Comparison of ENCODE assay signal across 9 mouse cellular contexts in genomic region chr5:77029735-77030134, GRCm38 (mm10). TPM values are rescaled to one million over a fixed set of nuclear protein-coding genes. Genes with fewer than 3 reads are reported as not detected.
DNase-seq lines count a peak whose midpoint lies in the region; ATAC-seq lines count a peak whose summit lies in the region.
"Had no signal": no experiment of that assay in that cellular context is flagged by ENCODE, and none has a peak within 500 bp of the region (broad histone marks: within the 10 kb centered on the region; RNA-seq: fewer than 3 reads in every experiment).

No protein-coding gene starts in this region.

- H3K9me3 ChIP-seq in kidney, embryonic 15.5 days (replicated peaks): no peaks in the 10 kb centered on the region
- H3K9me3 ChIP-seq in embryonic facial prominence, embryonic 11.5 days (replicated peaks; ENCODE audit: control insufficient read depth, low read length): no peaks in the 10 kb centered on the region
- H3K9me3 ChIP-seq in midbrain, embryonic 15.5 days: no peaks in the 10 kb centered on the region
- H3K9me3 ChIP-seq: liver, embryonic 15.5 days had no signal

- WGBS in kidney, embryonic 15.5 days: 78% methylated on average over 5 of the region's 5 CpGs
- 83% methylated on average over 5 of the region's 5 CpGs for WGBS in embryonic facial prominence, embryonic 11.5 days
- WGBS in midbrain, embryonic 15.5 days: 73% methylated on average over 5 of the region's 5 CpGs

- H3K4me2 ChIP-seq in kidney, embryonic 15.5 days: no peak overlapping the region
- H3K4me2 ChIP-seq in embryonic facial prominence, embryonic 11.5 days (ENCODE audit: low read depth, low read length): no peak overlapping the region
- H3K4me2 ChIP-seq in midbrain, embryonic 15.5 days: no peak overlapping the region
- H3K4me2 ChIP-seq: liver, embryonic 15.5 days had no signal

- no peak overlapping the region for H3K27ac ChIP-seq in kidney, embryonic 15.5 days
- H3K27ac ChIP-seq in embryonic facial prominence, embryonic 11.5 days (replicated peaks; ENCODE audit: low read depth, low read length): no peak overlapping the region
- no peak overlapping the region for H3K27ac ChIP-seq in midbrain, embryonic 15.5 days
- H3K27ac ChIP-seq: liver, embryonic 15.5 days had no signal

- peak; percentile 25 for DNase-seq in kidney, adult 18-20 months
- DNase-seq in B cell, adult 2 months: peak; percentile 46 to 54
- peak; percentile 36 for DNase-seq in MN1 (ENCODE audit: low spot score)
- DNase-seq in embryonic facial prominence, embryonic 11.5 days (ENCODE audit: low spot score): peak; percentile 36
- peak; percentile 11 to 37 for DNase-seq in layer of hippocampus, postnatal 14 days (ENCODE audit: low spot score in 2 of 2)
- DNase-seq in retina, embryonic 14.5 days (ENCODE audit: low spot score): peak; percentile 50

- no peak overlapping the region for H3K9ac ChIP-seq in kidney, embryonic 15.5 days
- H3K9ac ChIP-seq in embryonic facial prominence, embryonic 11.5 days (replicated peaks; ENCODE audit: low read length): no peak overlapping the region
- H3K9ac ChIP-seq in midbrain, embryonic 15.5 days: no peak overlapping the region
- H3K9ac ChIP-seq: liver, embryonic 15.5 days had no signal

- no peaks in the 10 kb centered on the region for H3K4me1 ChIP-seq in kidney, embryonic 15.5 days
- no peaks in the 10 kb centered on the region for H3K4me1 ChIP-seq in embryonic facial prominence, embryonic 11.5 days (ENCODE audit: control insufficient read depth, insufficient read depth, low read length)
- no peaks in the 10 kb centered on the region for H3K4me1 ChIP-seq in midbrain, embryonic 15.5 days

- no peaks in the 10 kb centered on the region for H3K36me3 ChIP-seq in kidney, embryonic 15.5 days
- no peaks in the 10 kb centered on the region for H3K36me3 ChIP-seq in embryonic facial prominence, embryonic 11.5 days (replicated peaks; ENCODE audit: control insufficient read depth, insufficient read depth, low read depth, low read length)
- no peaks in the 10 kb centered on the region for H3K36me3 ChIP-seq in midbrain, embryonic 15.5 days (replicated peaks)
- H3K36me3 ChIP-seq: liver, embryonic 15.5 days had no signal

- no peaks in the 10 kb centered on the region for H3K27me3 ChIP-seq in kidney, embryonic 15.5 days
- H3K27me3 ChIP-seq in embryonic facial prominence, embryonic 11.5 days (ENCODE audit: control insufficient read depth, insufficient read depth, low read length): no peaks in the 10 kb centered on the region
- H3K27me3 ChIP-seq in midbrain, embryonic 15.5 days (replicated peaks): no peaks in the 10 kb centered on the region
- H3K27me3 ChIP-seq: liver, embryonic 15.5 days had no signal

- ATAC-seq in kidney, embryonic 15.5 days (replicated peaks; ENCODE audit: low FRiP score): no peak
- no peak for ATAC-seq in embryonic facial prominence, embryonic 11.5 days (replicated peaks; ENCODE audit: insufficient number of reproducible peaks, low FRiP score, low TSS enrichment, low read depth)
- no peak for ATAC-seq in midbrain, embryonic 15.5 days (replicated peaks)

- H3K4me3 ChIP-seq in kidney, embryonic 15.5 days (replicated peaks): no peak overlapping the region
- no peak overlapping the region for H3K4me3 ChIP-seq in embryonic facial prominence, embryonic 11.5 days (ENCODE audit: low read depth, low read length)
- no peak overlapping the region for H3K4me3 ChIP-seq in midbrain, embryonic 15.5 days
- H3K4me3 ChIP-seq: liver, embryonic 15.5 days had no signal

RNA-seq across cellular contexts. Expression of gene Thegl, which starts 13.9 kb away (rescaled TPM):
- polyA plus RNA-seq in kidney, embryonic 15.5 days (2015; fragmentation: Nextera tagmentation; extraction: Ambion mirVana): not detected in 2 replicates
- polyA plus RNA-seq in embryonic facial prominence, embryonic 11.5 days (2014; fragmentation: Nextera tagmentation; extraction: Ambion mirVana): 0.13 TPM in 1 of 2 replicates, not detected in the other
- 1 to 10 TPM; 1.3 to 1.4 TPM for total RNA-seq in layer of hippocampus, postnatal 14 days (2021)
- polyA plus RNA-seq in midbrain, embryonic 15.5 days (2015; fragmentation: Nextera tagmentation; extraction: Ambion mirVana): 0.72 and 0.85 TPM in 2 replicates

RNA-seq across cellular contexts. Expression of gene Arl9, which starts 25.9 kb away (rescaled TPM):
- polyA plus RNA-seq in kidney, embryonic 15.5 days (2015; fragmentation: Nextera tagmentation; extraction: Ambion mirVana): 0.44 TPM in 1 of 2 replicates, not detected in the other
- not detected in 2 replicates for polyA plus RNA-seq in embryonic facial prominence, embryonic 11.5 days (2014; fragmentation: Nextera tagmentation; extraction: Ambion mirVana)
- not detected for total RNA-seq in layer of hippocampus, postnatal 14 days (2021)
- not detected in 2 replicates for polyA plus RNA-seq in midbrain, embryonic 15.5 days (2015; fragmentation: Nextera tagmentation; extraction: Ambion mirVana)
- polyA plus RNA-seq: liver, embryonic 15.5 days had no signal

RNA-seq across cellular contexts. Expression of gene Srp72, which starts 55.3 kb away (rescaled TPM):
- 95.2 and 98.1 TPM in 2 replicates for polyA plus RNA-seq in kidney, embryonic 15.5 days (2015; fragmentation: Nextera tagmentation; extraction: Ambion mirVana)
- polyA plus RNA-seq in embryonic facial prominence, embryonic 11.5 days (2014; fragmentation: Nextera tagmentation; extraction: Ambion mirVana): 87.4 and 89.5 TPM in 2 replicates
- 100 to 1,000 TPM; 121 to 128 TPM for total RNA-seq in layer of hippocampus, postnatal 14 days (2021)
- 87.6 and 88.2 TPM in 2 replicates for polyA plus RNA-seq in midbrain, embryonic 15.5 days (2015; fragmentation: Nextera tagmentation; extraction: Ambion mirVana)
